Comparison of ENCODE assay signal across 14 mouse cellular contexts in the genomic region with DNA sequence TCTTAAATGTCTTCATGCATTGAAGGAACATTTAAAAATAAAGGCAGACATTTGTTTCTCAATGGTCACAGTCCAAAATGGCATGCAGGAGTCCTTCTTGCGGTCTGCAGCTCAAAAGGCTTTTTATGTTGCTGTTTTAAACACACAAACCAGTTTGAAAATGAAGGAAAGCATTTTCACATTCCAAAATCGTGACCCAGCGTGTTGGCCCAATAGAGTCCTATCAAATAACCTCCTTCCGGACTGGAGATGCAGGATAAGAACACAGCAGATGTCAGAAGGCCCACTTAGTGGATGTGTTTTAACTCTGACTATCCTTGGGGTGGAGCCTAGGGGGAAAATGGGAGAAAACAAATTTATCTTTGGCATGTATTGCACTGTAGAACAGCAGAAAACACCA.
"Had no signal": no experiment of that assay in that cellular context is flagged by ENCODE, and none has a peak within 500 bp of the region (broad histone marks: within the 10 kb centered on the region; RNA-seq: fewer than 3 reads in every experiment).

No protein-coding gene starts in this region.

- H3K9me3 ChIP-seq: kidney, embryonic 15.5 days; liver, embryonic 13.5 days; midbrain, embryonic 12.5 days; midbrain, embryonic 15.5 days; stomach, embryonic 15.5 days had no signal

- H3K9ac ChIP-seq: kidney, embryonic 15.5 days; liver, embryonic 13.5 days; midbrain, embryonic 12.5 days; midbrain, embryonic 15.5 days; stomach, embryonic 15.5 days had no signal

- H3K27ac ChIP-seq: kidney, embryonic 15.5 days; left cerebral cortex, adult 2 months; liver, embryonic 13.5 days; macrophage; midbrain, embryonic 12.5 days; midbrain, embryonic 15.5 days; stomach, embryonic 15.5 days had no signal

- H3K4me3 ChIP-seq: kidney, embryonic 15.5 days; left cerebral cortex, adult 2 months; liver, embryonic 13.5 days; midbrain, embryonic 12.5 days; midbrain, embryonic 15.5 days; stomach, embryonic 15.5 days had no signal

- H3K4me1 ChIP-seq: kidney, embryonic 15.5 days; liver, embryonic 13.5 days; midbrain, embryonic 12.5 days; midbrain, embryonic 15.5 days; stomach, embryonic 15.5 days had no signal

- H3K36me3 ChIP-seq: kidney, embryonic 15.5 days; liver, embryonic 13.5 days; midbrain, embryonic 12.5 days; midbrain, embryonic 15.5 days; stomach, embryonic 15.5 days had no signal

- DNase-seq: kidney, adult 8-10 months; kidney, postnatal 10 days; kidney, postnatal 36 days; layer of hippocampus, postnatal 36 days; liver, embryonic 13.5 days; lung, adult 2 months; spleen, adult 18-20 months; thymus, postnatal 25 days had no signal

- ATAC-seq: midbrain, embryonic 15.5 days had no signal

- H3K27me3 ChIP-seq: kidney, embryonic 15.5 days; liver, embryonic 13.5 days; midbrain, embryonic 12.5 days; midbrain, embryonic 15.5 days; stomach, embryonic 15.5 days had no signal

- H3K4me2 ChIP-seq: kidney, embryonic 15.5 days; liver, embryonic 13.5 days; midbrain, embryonic 12.5 days; midbrain, embryonic 15.5 days; stomach, embryonic 15.5 days had no signal
